Mouse (Mus musculus) layer of hippocampus, postnatal 14 days (tissue): Measurements from ENCODE around the gene Pklr. TPM values are rescaled to one million over a fixed set of nuclear protein-coding genes. Genes with fewer than 3 reads are reported as not detected.

Experiments
- DNase-seq, 2 experiments: peaks; one replicate each; pipeline ENCODE4 v3.0.0; 2021 to 2022; ENCODE audit warnings: low spot score in 2 of 2, mixed read lengths in 1 of 2
- total RNA-seq, 2 experiments: library from RNA; stranded (reverse); gene quantifications; 2 replicates each; pipeline ENCODE4 v1.2.3; 2021

Gene Pklr
- total RNA-seq, 2 experiments from 2014 or later, result not detected

DNA sequence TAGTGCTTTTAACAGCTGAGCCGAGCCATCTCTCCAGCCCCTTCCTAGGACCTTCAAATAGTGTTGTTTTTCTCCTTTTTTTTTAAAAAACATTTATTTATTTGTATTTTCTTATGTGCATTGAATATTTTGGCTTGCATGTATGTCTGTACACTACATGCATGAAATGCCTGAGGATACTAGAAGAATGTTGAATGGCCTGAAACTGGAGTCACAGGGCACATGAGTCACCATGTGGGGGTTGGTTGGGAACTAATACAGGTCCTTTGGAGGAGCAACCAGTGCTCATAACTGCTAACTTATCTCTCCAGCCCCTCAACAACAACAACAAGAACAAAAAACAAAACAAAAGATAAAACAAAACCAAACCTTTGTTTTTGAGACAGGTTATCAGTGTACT, 27.2 kb downstream of the Pklr start:
- DNase-seq, result no peak

DNA sequence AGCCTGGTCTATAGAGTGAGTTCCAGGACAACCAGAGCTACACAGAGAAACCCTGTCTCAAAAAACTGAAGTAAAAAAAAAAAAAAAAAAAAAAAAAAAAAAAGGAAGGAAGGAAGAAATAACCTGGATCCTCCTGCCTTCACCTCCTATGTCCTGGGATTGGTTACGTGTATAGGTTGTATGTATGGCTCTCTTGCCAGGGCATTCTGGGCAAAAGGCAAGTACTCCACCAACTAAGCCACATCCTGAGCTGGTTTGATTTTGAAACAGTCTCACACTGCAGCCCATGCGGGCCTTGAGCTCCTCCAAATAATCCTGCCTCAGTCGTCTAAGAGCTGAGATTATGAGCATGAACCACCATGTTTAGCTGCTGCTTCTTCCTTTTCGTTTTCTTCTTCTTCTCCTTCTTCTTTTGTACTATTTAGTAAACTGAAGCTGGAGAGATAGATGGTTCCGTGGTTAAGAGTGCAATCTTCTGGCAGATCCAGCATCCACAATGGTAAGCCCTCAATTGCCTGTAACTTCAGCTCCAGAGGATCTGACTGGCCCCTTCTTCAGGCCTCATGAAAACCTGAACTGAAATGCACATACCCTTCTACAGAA, 27.8 kb downstream of the Pklr start:
- DNase-seq, result no peak

DNA sequence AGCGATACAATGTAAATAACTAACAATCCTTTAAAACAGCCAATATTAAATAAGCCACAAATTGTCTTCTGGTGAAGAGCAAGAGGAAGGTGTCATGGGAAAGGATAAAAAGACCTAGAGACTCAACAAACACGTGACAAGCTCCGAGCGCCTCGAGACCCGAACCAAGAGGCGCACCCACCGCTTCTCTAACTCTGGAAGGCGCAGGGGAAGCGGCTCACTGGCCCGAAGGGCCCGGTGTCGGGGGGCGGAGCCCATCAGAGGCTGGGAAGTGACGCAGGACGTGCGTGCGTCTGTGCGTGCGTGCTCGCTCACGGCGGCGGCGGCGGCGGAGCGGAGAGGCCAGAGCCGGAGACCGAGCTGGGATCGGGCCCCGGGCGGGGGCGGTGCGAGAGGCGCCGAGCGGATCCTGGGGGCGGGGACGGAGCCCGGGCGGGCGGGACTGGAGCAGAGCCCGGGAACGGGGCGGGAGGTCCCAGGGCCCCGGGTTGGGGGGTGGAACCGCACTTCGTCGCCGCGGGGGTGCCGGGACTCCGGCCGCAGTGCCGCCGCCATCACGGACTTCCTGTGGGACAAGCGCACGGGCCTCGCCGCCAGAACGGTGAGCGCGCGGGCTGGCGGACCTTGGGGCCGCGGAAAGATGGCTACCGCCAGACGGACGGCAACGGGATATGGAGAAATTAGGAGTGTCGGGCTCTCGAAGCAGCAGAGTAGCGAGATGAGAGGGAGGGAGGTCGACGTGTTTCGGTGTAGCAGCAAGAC, 28.7 kb downstream of the Pklr start, which contains the start of gene Clk2:
Clk2 (plus strand) TSS at position 290 of the 762 bp plus-strand sequence.
- peak; percentile 86 to 93 for DNase-seq

DNA sequence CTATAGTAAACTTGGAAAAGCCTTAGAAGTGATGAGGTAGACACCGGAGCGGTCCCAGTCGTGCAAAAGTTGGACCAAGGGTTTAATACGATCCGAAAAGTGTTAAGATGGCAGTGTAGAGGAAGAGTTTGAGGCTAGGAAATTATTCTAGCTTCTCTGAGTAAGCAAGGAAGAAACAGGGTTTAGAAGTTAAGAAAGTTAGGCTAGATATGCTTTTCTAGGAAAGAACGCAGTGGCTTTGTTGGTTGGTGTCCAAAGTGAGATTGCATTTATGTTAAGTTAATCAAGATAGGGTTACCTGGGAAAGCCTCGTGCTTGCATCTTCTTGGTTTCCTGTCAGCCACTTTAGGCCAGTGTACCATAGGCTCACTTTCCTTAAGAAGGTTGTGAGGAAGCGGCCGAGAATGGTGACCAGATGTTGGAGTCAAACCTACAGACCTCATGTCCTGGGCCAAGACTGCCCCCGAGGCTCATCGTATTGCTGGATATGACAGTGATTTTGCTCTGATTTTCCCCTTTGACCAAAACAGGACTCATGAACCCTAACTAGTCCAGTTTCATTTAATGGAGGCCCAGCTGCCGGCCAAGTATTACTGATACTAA, 29.4 kb downstream of the Pklr start:
- DNase-seq, result no peak

DNA sequence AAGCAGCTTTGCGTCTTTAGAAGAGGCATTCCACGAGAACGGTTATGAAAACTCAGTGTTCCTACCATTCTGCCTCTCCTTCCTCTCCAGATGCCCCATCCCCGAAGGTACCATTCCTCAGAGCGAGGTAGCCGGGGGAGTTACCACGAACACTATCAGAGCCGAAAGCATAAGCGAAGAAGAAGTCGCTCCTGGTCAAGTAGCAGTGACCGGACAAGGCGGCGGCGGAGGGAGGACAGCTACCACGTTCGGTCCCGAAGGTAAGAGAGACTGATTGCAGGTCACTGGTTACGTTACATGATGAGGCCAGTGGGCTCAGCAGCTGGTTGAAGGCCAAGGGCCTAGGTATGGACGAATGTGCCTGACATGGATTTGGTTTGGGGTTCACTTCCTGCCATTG, 31.0 kb downstream of the Pklr start:
- DNase-seq, result no peak

DNA sequence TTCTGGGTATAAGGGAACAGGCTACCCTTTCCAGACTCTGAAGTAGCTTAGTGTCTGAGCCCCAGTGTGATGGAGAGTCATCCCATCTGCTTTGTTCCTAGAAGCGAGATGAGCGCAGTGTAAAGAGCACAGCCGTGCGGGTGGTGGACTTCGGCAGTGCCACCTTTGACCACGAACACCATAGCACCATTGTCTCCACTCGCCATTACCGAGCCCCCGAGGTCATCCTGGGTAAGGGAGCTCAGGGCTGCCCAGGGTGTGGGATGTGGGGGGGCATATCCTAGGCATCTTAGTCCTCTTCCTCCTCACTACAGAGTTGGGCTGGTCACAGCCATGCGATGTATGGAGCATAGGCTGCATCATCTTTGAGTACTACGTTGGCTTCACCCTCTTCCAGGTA, 38.9 kb downstream of the Pklr start:
- DNase-seq, result no peak

DNA sequence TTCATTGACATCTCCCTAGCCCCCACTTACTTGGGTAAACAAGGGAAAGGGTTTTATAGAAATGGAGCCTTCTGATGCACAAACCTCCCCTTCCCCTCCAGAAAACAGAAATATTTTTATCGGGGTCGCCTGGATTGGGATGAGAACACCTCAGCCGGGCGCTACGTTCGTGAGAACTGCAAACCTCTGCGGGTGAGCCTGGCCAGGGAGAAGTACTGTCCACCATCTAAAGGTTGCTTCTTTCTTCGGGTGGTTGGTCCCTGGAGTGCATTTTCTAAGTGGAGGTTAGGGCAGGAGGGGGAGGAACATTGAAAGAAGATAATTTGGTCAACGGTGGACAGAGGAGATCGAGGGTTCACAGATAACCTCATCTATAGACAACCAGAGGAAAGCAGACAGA, 39.6 kb downstream of the Pklr start:
- no peak for DNase-seq

DNA sequence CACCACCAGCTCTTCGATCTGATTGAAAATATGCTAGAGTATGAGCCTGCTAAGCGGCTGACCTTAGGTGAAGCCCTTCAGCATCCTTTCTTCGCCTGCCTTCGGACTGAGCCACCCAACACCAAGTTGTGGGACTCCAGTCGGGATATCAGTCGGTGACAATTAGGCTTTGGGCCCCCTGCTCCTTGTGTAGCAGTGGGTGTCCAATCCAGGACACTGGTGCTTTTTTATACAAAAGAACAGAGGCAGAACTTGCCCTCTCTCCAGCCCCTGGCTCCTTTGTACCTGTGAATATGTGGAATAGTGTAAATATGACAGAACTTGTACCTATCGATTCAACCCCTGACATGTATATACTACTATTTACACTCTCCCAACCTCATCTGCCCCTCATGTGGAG, 40.5 kb downstream of the Pklr start:
- DNase-seq, result no peak

DNA sequence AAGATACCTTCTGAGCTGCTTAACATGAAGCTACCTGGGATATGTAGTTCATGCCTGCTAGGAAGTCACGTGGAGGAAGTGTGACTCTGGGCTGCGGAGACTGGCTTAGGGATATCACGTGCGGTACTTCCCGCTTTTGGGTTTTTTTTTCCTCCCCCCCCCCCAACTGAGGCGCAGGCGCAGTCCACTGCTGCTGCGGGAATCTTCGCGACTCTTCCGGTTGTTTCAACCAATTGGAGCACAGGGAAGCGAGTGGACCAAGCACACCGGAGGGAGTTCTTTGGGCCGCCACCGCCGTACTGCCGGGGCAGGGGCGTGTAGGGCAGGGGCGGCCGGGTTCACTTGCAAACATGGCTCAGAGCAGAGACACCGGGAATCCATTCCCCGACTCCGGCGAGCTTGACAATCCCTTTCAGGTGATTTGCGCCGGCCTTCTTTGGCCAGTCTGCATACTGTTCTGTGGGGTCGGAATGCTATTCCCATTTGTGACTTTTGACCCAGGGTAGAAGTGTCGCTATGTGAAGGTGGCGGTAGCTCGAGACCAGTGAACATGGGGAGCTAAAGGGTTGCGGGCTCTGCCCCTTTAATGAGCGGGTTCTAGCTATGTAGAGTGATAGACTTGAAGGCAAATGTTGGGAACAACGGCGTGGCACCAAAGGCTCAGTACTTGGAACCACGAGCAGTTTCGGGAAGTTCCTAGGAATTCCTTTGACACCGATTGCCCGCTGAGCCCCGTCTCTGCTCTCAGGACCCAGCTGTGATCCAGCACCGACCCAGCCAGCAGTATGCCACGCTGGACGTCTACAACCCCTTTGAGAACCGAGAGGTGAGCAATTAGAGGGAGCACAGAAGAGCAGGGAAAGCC, 41.5 kb downstream of the Pklr start, which contains the start of gene Scamp3:
Scamp3 (plus strand) TSS at position 232 of the 865 bp plus-strand sequence.
- DNase-seq, result peak; percentile 82 to 94

DNA sequence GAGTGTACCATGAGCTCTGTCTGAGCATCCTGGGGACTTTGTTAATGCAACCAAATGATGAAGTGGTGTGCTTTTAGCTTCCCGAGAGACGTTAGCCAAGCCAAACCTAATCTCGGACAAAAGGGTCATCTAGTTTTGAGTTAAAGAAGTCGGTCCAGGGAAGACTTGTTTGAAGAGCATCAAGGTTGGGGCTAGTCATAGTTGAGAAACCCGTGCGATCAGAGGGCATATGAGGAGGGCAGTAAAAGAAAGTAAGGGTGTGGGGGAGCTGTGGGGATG, 42.1 kb downstream of the Pklr start:
- DNase-seq, result no peak

DNA sequence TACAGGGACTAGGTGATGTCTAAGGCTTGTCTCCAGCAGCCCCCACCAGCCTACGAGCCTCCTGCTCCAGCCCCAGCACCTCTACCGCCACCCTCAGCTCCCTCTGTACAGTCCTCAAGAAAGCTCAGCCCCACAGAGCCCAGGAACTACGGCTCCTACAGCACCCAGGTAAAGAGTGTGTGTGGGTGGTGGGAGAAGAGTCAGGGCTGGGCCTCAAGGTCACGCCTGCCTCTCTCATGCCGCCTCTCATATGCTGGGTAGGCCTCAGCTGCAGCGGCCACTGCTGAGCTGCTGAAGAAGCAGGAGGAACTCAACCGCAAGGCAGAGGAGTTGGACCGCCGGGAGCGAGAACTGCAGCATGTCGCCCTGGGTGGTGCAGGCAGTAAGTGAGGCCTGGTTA, 43.1 kb downstream of the Pklr start:
- no peak for DNase-seq

DNA sequence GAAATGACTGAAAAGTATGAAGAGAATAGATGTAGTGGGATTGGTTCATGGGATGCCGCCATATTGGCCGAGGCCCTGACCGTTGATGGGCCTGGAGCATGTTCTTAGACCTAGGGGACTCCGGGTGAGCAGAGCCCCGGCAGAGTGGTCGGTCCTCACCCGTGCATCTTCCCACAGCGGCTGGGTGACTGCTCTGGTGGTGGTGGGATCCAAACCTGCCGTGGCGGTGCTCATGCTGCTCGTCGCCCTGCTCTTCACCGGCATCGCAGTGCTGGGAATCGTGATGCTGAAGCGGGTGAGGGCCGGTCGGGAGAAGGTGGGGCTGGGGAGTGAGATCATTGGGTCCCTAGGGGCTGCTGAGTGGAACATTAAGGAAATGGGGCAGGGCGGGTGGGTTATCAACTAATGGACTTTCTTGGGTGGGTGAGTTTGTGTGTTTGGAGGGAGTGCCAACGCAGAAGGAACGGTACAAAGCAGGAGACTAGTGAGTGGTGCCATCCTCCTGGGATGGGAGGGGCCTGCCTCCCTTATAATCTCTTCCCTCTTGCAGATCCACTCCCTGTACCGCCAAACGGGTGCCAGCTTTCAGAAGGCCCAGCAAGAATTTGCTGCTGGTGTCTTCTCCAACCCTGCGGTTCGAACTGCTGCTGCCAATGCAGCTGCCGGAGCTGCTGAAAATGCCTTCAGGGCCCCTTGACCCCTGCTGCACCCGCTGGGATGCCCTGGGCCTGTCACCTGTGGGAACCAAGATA, 46.0 kb downstream of the Pklr start:
- DNase-seq, result no peak

DNA sequence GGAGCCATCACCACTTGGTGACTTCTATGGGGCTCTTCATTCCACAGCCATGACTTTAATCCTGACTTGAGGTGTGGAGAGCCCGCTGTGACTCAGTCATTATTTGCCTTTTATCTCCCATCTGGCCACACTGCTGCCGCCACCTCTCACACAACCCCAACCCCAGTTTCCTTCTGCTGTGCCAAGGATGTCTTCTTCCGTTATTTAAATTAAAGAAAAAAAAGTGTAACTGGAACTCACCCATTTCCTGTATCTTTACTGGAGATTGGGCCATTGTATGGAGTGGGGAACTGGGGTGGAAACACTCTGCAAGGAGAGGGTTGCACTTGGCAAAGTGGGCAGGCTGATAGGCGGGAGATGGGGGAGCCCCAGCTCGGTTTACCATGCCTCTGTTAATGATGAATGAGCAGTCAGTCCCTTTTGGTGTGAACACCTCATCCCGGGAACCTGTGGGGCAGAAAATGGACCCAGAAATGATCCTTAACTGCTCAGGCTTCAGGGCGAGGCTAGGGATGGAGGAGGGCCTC, 46.7 kb downstream of the Pklr start:
- DNase-seq, result no peak

DNA sequence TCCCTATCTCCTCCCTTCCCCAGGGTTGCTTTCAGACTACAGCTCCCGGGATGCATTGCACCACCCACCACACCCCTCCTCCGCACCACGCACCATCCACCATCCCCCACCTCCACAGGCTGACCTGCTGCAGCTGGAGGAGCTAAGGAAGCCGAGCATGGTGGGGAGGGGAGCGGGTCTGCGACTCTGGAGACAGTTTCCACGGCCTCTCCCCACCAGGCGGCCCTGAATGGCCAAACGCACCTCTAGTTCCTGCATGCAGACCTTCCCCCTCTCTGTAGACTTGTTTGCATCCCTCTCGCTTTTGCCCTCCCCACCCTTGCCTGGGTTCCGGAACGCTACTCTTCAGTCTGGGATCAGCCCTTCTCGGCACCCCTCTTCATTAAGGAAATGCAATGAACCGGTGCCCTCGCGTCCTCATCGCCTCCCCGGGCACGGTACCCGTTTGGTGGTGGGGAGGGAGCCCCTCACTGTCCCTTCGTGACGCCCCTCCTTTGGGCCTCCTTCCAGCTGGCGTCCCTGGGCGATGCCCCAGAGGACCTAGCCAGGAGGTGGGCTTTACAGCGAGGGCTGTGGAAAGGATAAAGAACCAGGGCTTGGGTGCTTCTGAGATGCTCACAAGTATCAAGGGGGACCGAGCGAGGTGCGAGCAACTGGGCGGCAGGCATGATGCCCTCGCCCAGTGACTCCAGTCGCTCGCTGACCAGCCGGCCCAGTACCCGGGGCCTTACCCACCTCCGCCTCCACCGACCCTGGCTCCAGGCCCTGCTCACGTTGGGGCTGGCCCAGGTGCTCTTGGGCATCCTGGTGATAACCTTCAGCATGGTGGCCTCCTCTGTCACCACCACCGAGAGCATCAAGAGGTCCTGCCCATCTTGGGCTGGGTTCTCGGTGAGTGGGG, 47.4 kb downstream of the Pklr start, which contains the start of gene Fam189b:
Fam189b (plus strand) TSS at position 86 of the 901 bp plus-strand sequence.
- peak; percentile 86 to 93 for DNase-seq

DNA sequence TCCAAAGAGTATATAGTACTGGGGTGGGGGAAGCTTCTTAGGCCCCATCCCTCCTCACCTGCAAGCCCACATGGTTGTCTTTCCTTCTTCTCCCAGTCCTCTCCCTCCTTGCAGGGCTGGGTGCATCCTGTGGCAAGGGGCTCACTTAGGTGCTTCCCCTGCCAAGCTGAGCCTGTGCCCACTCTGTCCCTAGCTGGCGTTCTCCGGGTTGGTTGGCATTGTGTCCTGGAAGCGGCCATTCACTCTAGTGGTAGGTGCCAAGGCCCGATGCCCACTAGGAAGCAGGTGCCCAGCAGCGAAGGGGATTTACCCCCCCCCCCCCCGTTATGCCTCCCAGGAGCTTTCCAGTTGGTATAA, 48.0 kb downstream of the Pklr start:
- peak; percentile 50 to 52 for DNase-seq

DNA sequence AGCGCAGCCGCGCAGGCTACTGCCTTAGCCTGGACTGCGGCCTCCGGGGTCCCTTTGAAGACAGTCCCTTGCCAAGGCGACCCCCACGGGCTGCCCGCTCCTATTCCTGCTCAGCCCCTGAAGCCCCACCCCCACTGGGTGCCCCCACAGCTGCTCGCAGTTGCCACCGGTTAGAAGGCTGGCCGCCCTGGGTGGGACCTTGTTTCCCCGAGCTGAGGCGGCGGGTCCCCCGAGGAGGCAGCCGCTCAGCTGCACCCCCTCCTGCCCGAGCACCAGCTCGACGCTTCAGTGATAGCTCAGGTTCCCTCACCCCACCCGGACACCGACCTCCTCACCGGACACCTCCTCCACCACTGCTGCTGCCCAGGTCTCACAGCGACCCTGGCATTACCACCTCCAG, 51.3 kb downstream of the Pklr start:
- no peak for DNase-seq

DNA sequence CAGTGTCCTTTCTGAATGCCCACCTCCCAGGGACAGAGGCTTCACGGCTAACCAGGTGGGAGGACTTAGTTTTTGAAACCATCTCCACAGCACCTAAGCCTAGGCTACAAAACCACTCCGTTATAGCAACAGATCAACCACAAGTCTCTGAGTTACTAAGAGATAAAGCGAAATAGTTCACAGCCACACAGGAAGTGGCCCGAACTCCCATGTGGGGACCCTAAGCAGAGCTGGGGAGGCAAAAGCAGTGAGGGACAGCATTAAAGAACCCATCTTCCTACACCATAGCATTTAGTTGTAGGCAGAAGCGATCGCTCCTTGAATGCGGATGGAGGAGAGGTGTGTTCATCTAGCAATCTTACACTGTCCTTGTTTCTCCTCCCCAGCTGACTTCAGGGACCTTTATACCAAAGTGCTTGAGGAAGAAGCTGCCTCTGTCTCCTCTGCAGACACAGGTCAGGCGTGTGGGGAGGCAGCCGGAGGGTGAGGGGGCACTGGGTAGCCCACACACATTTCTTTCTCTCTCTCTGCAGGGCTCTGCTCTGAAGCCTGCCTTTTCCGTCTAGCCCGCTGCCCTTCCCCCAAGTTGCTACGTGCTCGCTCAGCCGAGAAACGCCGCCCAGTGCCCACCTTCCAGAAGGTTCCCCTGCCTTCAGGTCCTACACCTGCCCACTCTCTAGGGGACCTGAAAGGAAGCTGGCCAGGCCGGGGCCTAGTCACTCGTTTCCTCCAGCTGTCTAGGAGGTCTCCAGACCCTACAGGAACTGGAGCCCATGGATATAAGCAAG, 51.9 kb downstream of the Pklr start:
- no peak for DNase-seq

DNA sequence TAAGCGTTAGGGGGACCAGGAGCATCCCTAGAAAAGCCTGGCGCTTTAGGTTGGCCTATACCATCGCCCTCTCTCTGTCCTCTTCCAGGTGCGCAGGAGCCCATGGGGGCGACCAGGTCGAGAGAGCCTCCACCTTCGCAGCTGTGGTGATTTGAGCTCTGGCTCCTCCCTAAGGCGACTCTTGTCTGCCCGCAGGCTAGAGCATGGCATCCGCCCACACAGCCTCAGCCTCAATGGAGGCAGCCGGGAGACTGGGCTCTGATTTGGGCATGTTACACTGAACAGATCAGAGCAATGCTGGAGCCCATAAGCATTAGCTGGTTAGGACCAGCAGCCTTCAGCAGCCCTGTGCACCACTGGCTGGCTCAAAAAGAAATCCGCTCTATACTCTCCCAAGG, 52.5 kb downstream of the Pklr start:
- no peak for DNase-seq

DNA sequence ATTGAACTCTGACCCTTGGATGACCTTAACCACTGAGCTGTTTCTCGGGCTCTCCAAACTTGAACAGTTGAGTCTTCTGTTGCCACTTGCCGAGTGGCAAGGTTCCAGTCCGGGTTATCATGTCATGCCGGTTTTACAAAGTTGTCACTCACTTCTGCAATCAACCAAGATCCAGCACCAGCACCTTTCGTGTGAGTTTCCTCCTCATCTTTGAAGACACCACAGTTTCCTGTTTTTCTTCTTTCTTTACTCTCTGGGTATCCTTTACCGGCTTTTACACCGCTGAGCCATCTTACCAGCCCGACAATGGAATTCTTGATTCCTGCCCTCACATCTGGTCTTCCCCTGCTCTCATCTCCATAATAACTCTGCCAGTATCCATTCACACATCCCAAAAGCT, 54.5 kb downstream of the Pklr start:
- no peak for DNase-seq
